Mouse (Mus musculus): ENCODE data around the gene Shroom3.

DNA sequence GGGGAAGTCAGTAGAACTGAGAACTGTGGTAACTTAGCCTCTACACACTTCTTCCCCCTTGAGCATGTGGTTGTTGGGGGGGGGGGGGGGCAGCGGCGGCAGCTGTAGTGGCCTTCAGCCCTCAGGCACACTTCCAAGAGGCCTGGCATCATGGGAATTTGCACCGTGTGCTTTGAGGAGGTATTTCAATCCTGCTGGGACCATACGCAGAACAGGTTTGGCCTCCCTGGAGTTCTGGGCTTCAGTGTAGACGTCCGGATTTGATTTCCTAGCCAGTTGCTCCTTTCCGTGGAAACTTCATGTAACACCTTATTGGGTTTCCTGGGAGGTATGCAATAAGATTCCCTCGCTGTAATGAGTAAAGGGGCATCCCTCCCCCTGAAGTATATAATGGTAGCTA is 105.8 kb downstream of the Shroom3 start:
- no peak for TF ChIP-seq POLR2A (IDR thresholded peaks at IDR 0.05; ENCODE audit: low read depth, low read length)
- TF ChIP-seq CTCF (conservative IDR thresholded peaks at IDR 0.05; ENCODE audit: insufficient read depth, insufficient read length, low read depth, low read length), result no peak

All from kidney, adult 2 months (tissue).